Mouse (Mus musculus): ENCODE measurements around the gene Rwdd3. TPM values are rescaled to one million over a fixed set of nuclear protein-coding genes. Genes with fewer than 3 reads are reported as not detected.

Rwdd3 gene
- total RNA-seq (2023), result 13.4 TPM

GRCm38 (mm10) chr3:121171243-121171871, at the start of gene Rwdd3:
Rwdd3 (minus strand) TSS chr3:121171695.

Other genes with a start within 250 kb of the Rwdd3 start
- 0.18 TPM for gene Tmem56, start 111.4 kb upstream of the Rwdd3 start, total RNA-seq (2023)
- 19.0 TPM for gene Alg14, start 120.1 kb upstream of the Rwdd3 start, total RNA-seq (2023)

Data from CD4-positive naive resting alpha-beta T cell, adult 57 days (primary cell).